Mouse (Mus musculus) 3T3-L1 (cell line): ENCODE measurements around the gene Olfr1157.

Experiments
- DNase-seq: peaks from one replicate; pipeline ENCODE4 v3.0.0-alpha.2; 2015; ENCODE audit warnings: low read depth, low spot score

The Olfr1157 gene

GRCm38 (mm10) chr2:87968199-87968598, at the start of gene Olfr1157:
Gene Olfr1157 (minus strand): TSS chr2:87968299.
- no peak for DNase-seq

GRCm38 (mm10) chr2:88007515-88008318, 39.6 kb upstream of the Olfr1157 start, which contains the start of gene Olfr1160:
Gene Olfr1160 (minus strand): TSS chr2:88008268.
- no peak for DNase-seq

DNA sequence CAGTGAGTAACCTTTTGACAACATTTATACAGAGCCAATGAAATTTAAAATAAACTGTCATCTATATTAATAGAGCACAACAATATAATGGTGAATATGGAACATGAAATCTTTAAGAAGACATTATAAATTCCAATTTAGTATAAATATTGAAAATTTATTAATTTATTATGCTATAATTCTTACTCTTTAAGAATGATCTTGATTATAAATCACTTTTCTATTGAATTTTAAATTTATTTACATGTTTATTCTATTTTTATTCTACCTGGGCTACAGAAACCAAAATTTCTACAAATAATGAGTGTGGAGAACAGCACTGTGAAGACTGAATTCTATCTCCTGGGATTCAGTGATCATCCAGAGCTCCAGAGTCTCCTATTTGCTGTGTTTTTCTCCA, 21.7 kb upstream of the Olfr1157 start, which contains the start of gene Olfr1158:
Gene Olfr1158, plus strand, starts transcription at position 301 of the 400 bp plus-strand sequence.
- DNase-seq = no peak

DNA sequence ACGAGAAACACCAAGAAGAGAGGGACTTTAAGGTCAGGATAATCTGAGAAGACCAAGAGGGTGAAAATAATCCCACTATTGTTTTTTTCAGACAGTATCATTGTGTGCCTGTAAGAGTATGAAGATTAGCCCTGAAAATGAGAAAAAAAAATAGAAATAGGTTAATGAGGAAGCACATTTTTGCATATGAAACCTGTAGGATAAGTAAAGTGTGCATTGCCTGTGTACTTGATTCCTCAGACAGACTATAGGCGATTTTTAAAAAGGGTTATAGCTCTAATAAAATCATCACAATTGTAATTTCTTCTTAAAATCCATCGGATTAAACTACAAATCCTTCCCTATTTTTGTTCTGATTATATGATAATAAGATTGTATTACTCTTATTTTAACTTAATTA, 6.5 kb upstream of the Olfr1157 start, which contains the start of gene Olfr74:
Gene Olfr74, minus strand, starts transcription at position 101 of the 400 bp plus-strand sequence.
- DNase-seq = no peak

- no peak for DNase-seq
These were observed 15.1 kb downstream of the Olfr1157 start, which contains the start of gene Olfr1156 for GRCm38 (mm10) chr2:87953000-87953399. Gene Olfr1156 (minus strand): TSS chr2:87953100.

DNA sequence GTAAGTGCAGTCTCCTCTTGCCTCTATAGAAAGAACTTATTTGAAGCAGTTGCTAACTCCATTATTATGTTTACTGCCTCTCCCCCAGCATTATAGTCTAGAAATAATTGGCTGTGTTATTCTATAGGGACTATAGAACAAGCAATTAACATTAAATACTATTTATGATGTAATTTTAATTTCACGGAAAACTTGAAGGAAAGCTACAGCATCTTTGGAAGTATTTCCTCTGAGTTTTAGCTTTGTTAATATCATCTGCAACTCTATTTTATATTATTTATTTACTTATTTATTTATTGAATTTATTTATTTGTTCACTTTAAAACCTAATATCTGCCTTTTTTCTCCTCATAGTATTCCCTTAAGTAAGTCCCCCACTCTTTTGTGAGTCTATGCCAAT, 23.1 kb downstream of the Olfr1157 start, which contains the start of gene Olfr1155:
Gene Olfr1155, minus strand, starts transcription at position 101 of the 400 bp plus-strand sequence.
- DNase-seq = no peak
